Mouse (Mus musculus): ENCODE results near the gene Eefsec.

GRCm38 (mm10) chr6:88416130-88416758 lies 30.1 kb downstream of the Eefsec start:
- TF ChIP-seq POLR2A (IDR thresholded peaks at IDR 0.05; ENCODE audit: borderline replicate concordance, extremely low read depth, insufficient read depth, insufficient read length, poor library complexity, severe bottlenecking) (no peak), CTCF (IDR thresholded peaks at IDR 0.05; ENCODE audit: borderline replicate concordance, extremely low read depth, insufficient read depth, insufficient read length) (no peak)
